Mouse (Mus musculus) midbrain, embryonic 13.5 days (tissue): ENCODE measurements around the gene Eif4a1. TPM values are rescaled to one million over a fixed set of nuclear protein-coding genes. Genes with fewer than 3 reads are reported as not detected.

Experiments
- ATAC-seq: fragments of 200-750 bp; cut with Nextera tagmentation; 2 replicates; pipeline ENCODE4 v1.8.0; 2017; ENCODE audit warnings: mild to moderate bottlenecking, moderate TSS enrichment, moderate library complexity
- H3K27ac ChIP-seq: fragments of 300-500 bp; sonication (generic); 2 replicates; pipeline ENCODE4 v1.5.1; 2015; ENCODE audit warnings: inconsistent platforms, mild to moderate bottlenecking, moderate library complexity
- H3K27me3 ChIP-seq: fragments of 300-500 bp; sonication (generic); 2 replicates; pipeline ENCODE4 v1.6.1; 2015; ENCODE audit warnings: mild to moderate bottlenecking, inconsistent platforms
- H3K36me3 ChIP-seq: fragments of 300-500 bp; sonication (generic); 2 replicates; pipeline ENCODE4 v1.6.1; 2015; ENCODE audit warnings: mild to moderate bottlenecking, inconsistent platforms
- H3K4me1 ChIP-seq: fragments of 300-500 bp; sonication (generic); replicated peaks from 2 replicates; pipeline ENCODE4 v1.6.1; 2015; ENCODE audit warnings: inconsistent platforms
- H3K4me2 ChIP-seq: fragments of 300-500 bp; sonication (generic); replicated peaks from 2 replicates; pipeline ENCODE4 v1.6.1; 2015; ENCODE audit warnings: moderate library complexity, mild to moderate bottlenecking, inconsistent platforms
- H3K4me3 ChIP-seq: fragments of 300-500 bp; sonication (generic); replicated peaks from 2 replicates; pipeline ENCODE4 v1.5.1; 2015; ENCODE audit warnings: mild to moderate bottlenecking, inconsistent platforms
- H3K9ac ChIP-seq: fragments of 300-500 bp; sonication (generic); replicated peaks from 2 replicates; pipeline ENCODE4 v1.6.1; 2015; ENCODE audit warnings: mild to moderate bottlenecking, inconsistent platforms
- H3K9me3 ChIP-seq: fragments of 300-500 bp; sonication (generic); 2 replicates; pipeline ENCODE4 v1.6.1; 2016; ENCODE audit warnings: mild to moderate bottlenecking, inconsistent platforms
- WGBS: fragments of 180-500 bp; shearing (Covaris S2); methylation state at CpG from one replicate; pipeline ENCODE4 v1.1.7; 2015; 5-methylcytosine and 5-hydroxymethylcytosine counted together
- polyA plus RNA-seq: library from polyadenylated mRNA; unstranded; fragments of >200 nt; fragmentation: Nextera tagmentation; extraction: Ambion mirVana; gene quantifications from 2 replicates; pipeline ENCODE4 v1.2.1, GENCODE M21; 2015

Eif4a1 gene
- polyA plus RNA-seq, 1 experiment from 2014 or later: 581 TPM

DNA sequence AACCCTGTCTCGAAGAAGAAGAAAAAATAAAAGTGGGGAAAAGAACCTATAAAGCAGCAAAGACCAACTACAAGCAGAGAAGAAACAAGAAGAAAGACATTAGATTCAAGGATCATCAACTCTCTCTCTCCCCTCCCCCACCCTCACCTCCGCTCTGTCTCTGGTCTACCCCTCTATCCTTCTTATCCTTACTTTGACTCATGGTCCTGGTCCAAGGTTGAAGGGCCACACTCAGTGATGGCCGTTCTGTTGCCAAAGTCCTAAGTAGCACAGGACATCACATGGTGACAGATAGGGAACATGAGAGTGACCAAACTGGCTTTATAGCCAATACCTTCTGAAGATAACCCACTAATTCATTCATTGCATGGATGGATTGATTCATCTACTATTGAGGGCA lies 25.2 kb upstream of the Eif4a1 start:
- 0 out of 2 replicates have a peak, but pooled peaks cover 8% of the 10 kb centered on the region for H3K27me3 ChIP-seq
- no peak overlapping the region for H3K4me3 ChIP-seq
- peaks cover 18% of the 10 kb centered on the region for H3K4me1 ChIP-seq
- no peaks in the 10 kb centered on the region for H3K36me3 ChIP-seq
- H3K9ac ChIP-seq: no peak overlapping the region
- no peak for ATAC-seq
- H3K9me3 ChIP-seq: no peaks in the 10 kb centered on the region
- no peak overlapping the region for H3K27ac ChIP-seq
- no peak overlapping the region for H3K4me2 ChIP-seq
- 90% methylated on average over 3 of the region's 3 CpGs for WGBS

DNA sequence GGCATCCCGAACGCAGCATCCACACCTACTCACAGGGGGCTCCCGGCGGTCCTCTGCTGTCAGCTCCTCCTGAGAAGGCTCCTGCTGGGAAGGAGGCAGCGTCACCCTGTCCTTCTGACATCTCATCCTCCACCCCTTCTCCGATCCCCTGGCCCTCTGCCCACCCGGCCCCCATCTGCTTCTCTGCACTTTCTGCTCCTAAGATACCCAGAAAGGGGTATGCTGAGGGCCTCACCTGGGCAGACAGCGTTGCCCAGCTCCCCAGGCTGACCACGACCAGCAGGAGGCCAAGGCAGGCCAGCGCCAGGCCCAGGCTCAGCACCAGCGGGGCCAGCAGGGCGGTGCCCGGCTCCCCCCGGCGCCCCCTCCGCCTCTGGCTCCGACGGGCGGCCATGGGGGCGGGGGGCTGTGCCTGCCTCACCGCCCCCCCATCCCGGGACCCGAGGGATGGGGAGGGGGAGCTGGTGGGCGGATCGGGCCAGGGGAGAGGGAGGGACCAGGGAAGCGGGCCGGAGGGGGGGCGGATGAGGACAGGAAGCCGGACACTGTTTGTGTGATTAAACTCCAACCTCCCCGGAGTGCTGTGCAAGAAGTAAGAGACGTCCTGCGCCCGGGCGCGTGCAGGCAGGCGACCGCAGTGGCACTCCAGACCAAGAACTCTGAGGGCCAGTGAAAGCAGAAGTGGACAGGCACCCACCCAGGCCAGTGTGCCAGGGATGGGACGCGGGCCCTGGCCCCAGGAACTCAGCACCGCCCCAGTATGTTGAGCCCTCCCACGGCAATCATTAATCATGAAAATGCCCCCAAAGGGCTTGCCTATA lies 23.3 kb upstream of the Eif4a1 start, which contains the start of the genes Tnfsf12 and Tnfsfm13:
Gene Tnfsf12, minus strand, starts transcription at position 489 of the 821 bp plus-strand sequence.
Gene Tnfsfm13, minus strand, starts transcription at position 738 of the 821 bp plus-strand sequence.
- no peaks in the 10 kb centered on the region for H3K36me3 ChIP-seq
- 0 out of 2 replicates have a peak, but pooled peaks have one; percentile 62 for ATAC-seq
- H3K27ac ChIP-seq: no peak within 1 kb of the TSS

DNA sequence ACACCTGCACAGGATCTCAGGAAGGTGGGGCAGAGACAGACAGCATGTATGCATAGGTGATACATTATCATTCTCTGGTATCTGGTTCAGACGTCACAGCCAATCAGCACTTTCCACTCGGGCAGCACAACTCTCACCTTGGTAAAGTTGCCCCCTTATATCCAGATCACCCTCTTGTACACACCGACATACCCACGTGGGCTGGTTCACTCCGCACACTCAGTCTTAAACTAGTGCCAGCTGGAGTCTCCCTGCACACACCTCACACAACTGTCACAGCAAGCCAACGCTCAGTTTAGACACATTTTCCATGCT lies 22.8 kb upstream of the Eif4a1 start:
- H3K9ac ChIP-seq: peak overlapping the region; percentile 80; the same call in 1 of the 2 replicates
- H3K4me2 ChIP-seq: peak overlapping the region; percentile 89
- no peaks in the 10 kb centered on the region for H3K9me3 ChIP-seq
- peaks cover 18% of the 10 kb centered on the region for H3K4me1 ChIP-seq
- H3K36me3 ChIP-seq: no peaks in the 10 kb centered on the region
- H3K4me3 ChIP-seq: peak overlapping the region; percentile 47
- H3K27me3 ChIP-seq: 0 out of 2 replicates have a peak, but pooled peaks cover 8% of the 10 kb centered on the region
- ATAC-seq: 0 out of 2 replicates have a peak, but pooled peaks have one; percentile 24
- WGBS: 38% methylated on average over 6 of the region's 6 CpGs
- no peak overlapping the region for H3K27ac ChIP-seq

More for the DNA sequence above, 23.3 kb upstream of the Eif4a1 start, which contains the start of the genes Tnfsf12 and Tnfsfm13:
- 2% methylated on average over 41 of the region's 41 CpGs for WGBS
- Histone ChIP-seq H3K4me3 (peak within 1 kb of the TSS; percentile 47), H3K9me3 (no peaks in the 10 kb centered on the region), H3K9ac (peak within 1 kb of the TSS; percentile 80), H3K4me1 (peaks cover 18% of the 10 kb centered on the region), H3K4me2 (peak within 1 kb of the TSS; percentile 89), H3K27me3 (0 out of 2 replicates have a peak, but pooled peaks cover 8% of the 10 kb centered on the region)

DNA sequence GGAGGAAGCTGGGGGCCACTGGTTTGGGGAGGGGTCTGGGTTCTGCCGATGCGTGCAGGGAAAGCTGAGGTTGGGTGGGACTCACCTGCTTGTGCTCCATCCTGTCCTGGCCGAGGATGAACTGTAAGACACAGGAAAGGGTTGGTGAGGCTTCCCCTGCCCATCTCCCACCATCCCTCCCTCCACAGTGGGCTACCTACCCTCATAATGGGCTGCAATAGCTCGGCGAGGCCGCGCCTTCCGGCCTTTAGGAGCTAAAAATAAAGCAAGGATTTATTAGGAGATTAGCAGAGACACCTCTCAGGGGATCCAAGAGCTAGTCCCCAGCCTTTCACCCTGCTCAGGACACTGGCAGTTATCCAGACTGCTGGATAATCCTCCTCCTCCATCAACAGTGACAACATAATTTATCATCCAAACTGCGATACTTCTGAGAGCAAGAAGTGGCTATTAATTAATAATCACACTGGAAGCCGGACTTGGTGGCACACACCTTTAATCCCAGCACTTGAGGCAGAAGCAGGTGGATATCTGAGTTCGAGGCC lies 21.3 kb upstream of the Eif4a1 start:
- H3K9me3 ChIP-seq: no peaks in the 10 kb centered on the region
- no peak overlapping the region for H3K27ac ChIP-seq
- no peak overlapping the region for H3K9ac ChIP-seq
- H3K27me3 ChIP-seq: 0 out of 2 replicates have a peak, but pooled peaks cover 8% of the 10 kb centered on the region
- H3K4me3 ChIP-seq: no peak overlapping the region
- no peak overlapping the region for H3K4me2 ChIP-seq
- no peak for ATAC-seq
- H3K36me3 ChIP-seq: no peaks in the 10 kb centered on the region
- H3K4me1 ChIP-seq: peaks cover 18% of the 10 kb centered on the region
- WGBS: 50% methylated on average over 11 of the region's 11 CpGs

DNA sequence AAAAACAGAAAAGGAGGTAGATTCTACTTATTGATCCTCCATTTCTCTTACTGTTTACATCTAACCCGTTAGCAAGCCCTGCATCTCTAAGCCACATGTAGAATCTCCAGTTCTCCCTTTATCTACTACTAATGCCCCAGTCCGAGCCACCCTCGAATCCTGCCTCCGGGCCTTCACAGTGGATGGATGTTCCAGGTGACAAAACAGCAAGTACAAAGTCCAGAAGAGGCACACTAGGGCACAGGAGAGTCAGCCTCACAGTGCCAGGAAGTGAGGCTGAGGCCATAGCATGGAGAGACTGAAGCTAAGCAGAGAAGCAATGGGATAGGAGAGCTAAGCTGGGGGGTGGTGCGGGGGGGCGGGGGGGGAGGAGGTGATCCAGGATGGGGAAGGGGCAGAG lies 20.6 kb upstream of the Eif4a1 start:
- H3K4me1 ChIP-seq: peaks cover 18% of the 10 kb centered on the region
- 78% methylated on average over 6 of the region's 6 CpGs for WGBS
- ATAC-seq: no peak

DNA sequence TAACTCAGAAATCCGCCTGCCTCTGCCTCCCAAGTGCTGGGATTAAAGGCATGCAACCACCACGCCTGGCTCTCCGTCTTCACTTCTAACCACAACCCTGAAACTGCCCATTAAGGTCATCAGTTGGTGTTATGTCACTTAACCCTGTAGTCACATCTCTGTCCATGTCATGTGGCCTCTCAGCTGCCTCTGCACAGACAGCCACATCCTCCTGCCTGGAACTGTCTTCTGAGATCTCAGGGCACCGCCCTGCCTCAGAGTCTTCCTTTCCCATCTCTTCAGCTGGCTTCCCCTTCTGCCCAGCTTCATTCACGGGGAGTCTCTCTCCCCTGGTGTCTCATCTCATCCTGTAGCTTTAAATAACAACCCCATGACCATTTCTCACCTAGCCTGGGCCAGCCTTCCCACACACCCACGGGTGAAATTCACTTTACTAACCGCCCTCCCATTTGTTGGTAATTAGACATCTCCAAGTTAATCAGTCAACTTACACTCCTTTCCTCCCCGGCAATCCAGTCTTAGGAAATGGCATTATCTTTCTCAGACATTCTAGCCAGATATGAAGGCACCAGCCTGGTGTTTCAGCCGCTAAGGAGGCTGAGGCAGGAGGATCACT lies 20.1 kb upstream of the Eif4a1 start:
- H3K4me2 ChIP-seq: no peak overlapping the region
- H3K36me3 ChIP-seq: no peaks in the 10 kb centered on the region
- H3K27ac ChIP-seq: no peak overlapping the region
- no peak overlapping the region for H3K9ac ChIP-seq
- 85% methylated on average over 9 of the region's 9 CpGs for whole genome bisulfite sequencing
- H3K27me3 ChIP-seq: 0 out of 2 replicates have a peak, but pooled peaks cover 9% of the 10 kb centered on the region
- no peak for ATAC-seq
- no peak overlapping the region for H3K4me3 ChIP-seq
- no peaks in the 10 kb centered on the region for H3K9me3 ChIP-seq
- peaks cover 18% of the 10 kb centered on the region for H3K4me1 ChIP-seq

More for the DNA sequence above, 20.6 kb upstream of the Eif4a1 start:
- Histone ChIP-seq H3K36me3 (no peaks in the 10 kb centered on the region), H3K27me3 (0 out of 2 replicates have a peak, but pooled peaks cover 8% of the 10 kb centered on the region), H3K4me2 (no peak overlapping the region), H3K27ac (no peak overlapping the region), H3K4me3 (no peak overlapping the region), H3K9ac (no peak overlapping the region), H3K9me3 (no peaks in the 10 kb centered on the region)

DNA sequence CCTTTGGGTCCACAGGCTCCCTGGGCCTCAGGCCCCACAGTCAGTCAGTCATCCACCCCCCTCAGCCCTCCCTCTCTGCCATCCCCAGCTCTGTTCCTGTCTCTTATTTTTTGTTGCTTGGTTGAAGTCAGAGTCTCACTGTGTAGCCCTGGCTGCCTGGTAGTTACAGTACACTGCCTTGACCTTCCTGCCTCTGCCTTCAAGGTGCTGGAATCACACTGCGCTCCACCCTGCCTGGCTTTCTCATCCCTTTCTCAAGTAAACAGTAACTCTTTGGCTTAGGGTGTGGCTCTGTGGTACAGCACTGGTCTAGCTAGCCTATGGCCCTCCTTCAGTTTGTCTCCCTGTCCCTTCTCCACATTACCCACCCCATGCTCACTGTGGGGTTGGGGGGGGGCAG lies 17.7 kb upstream of the Eif4a1 start:
- WGBS: 92% methylated on average over 1 of the region's 1 CpGs

DNA sequence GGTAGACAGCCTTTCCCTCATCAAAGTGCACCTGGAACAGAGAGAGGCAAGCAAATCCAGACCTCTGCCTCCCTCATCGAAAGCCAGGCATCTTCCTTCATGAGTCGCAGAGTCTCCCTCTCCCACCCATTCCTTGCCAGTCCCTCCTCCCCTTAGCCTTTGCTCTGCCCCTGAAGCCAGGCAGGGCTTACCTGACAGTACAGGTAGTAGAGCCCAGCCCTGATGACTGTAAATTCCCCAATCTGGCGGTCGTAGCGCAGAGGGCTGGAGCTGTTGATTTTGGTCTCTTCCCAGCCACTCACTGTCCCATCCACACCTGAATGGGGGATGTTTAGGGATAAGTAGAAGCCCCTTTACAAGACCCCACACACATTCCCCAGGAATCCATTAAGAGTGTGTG lies 14.8 kb upstream of the Eif4a1 start:
- Histone ChIP-seq H3K9me3 (no peaks in the 10 kb centered on the region), H3K4me1 (peaks cover 18% of the 10 kb centered on the region), H3K36me3 (no peaks in the 10 kb centered on the region), H3K4me2 (no peak overlapping the region), H3K9ac (peak overlapping the region; percentile 44; the same call in 1 of the 2 replicates), H3K27ac (no peak overlapping the region), H3K4me3 (no peak overlapping the region), H3K27me3 (peaks cover 13% of the 10 kb centered on the region; the same call in 1 of the 2 replicates)
- 56% methylated on average over 5 of the region's 5 CpGs for WGBS
- ATAC-seq: no peak

More for the DNA sequence above, 17.7 kb upstream of the Eif4a1 start:
- Histone ChIP-seq H3K27me3 (peaks cover 13% of the 10 kb centered on the region; the same call in 1 of the 2 replicates), H3K9ac (no peak overlapping the region; the same call in 1 of the 2 replicates), H3K9me3 (no peaks in the 10 kb centered on the region), H3K4me1 (peaks cover 11% of the 10 kb centered on the region; the same call in 1 of the 2 replicates), H3K4me3 (no peak overlapping the region), H3K36me3 (no peaks in the 10 kb centered on the region), H3K4me2 (no peak overlapping the region), H3K27ac (no peak overlapping the region)
- no peak for ATAC-seq

DNA sequence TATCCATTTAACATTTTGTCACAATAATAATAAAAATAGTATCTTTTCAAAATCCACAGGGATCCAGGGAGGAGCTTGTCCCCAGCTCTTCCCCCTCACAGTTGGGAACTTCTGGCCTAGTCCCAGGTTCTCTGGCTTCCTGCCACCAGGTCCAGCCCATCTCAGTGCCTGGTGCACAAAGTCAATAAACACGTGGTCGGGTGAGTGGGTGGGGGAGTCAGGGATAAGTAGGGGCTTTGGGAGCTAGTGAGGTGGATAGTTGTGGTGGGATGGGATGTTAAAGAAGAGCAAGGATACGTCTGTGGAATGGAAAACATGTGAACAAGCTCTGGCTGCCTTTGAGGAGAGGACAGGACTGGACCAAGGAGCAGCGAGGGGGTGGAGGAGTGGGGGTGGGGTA lies 14.2 kb upstream of the Eif4a1 start:
- peak overlapping the region; percentile 28; the same call in 1 of the 2 replicates for H3K9ac ChIP-seq
- peaks cover 13% of the 10 kb centered on the region; the same call in 1 of the 2 replicates for H3K27me3 ChIP-seq
- 14% methylated on average over 4 of the region's 4 CpGs for WGBS
- H3K4me2 ChIP-seq: no peak overlapping the region
- no peaks in the 10 kb centered on the region for H3K9me3 ChIP-seq
- H3K4me3 ChIP-seq: no peak overlapping the region
- ATAC-seq: no peak
- no peaks in the 10 kb centered on the region for H3K36me3 ChIP-seq
- H3K4me1 ChIP-seq: peaks cover 18% of the 10 kb centered on the region
- no peak overlapping the region for H3K27ac ChIP-seq

DNA sequence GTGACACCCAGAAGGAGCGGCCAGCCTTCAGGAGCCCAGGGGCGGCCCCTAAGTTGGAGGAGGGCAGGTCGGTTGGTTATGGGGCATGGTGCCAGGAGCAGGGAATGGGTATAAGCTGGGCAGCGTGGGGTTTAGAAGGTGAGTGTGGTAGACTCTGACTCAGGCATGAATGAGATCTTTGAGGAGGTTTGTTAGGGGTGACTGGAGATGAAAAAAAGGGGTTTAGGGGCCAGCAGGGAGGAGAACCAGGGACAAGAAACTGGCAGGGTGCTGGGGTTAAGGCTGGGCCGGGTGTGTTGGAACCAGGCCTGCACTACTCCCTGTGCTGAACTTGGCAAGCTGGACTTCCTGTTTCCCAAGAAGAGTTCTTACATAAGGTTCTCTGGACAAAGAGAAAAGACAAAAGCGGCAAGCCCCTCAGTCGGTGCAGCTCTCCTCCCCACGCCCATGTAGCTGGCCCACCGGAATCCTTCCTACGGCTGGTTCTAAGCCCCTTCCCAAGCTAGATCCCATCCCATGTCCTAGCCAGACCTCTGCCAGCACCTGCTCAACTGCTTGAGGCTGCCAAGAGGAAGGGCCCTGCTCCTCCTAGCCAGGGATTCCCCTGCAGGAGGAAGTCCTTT lies 13.4 kb upstream of the Eif4a1 start, which contains the start of gene Tnfsf13:
Gene Tnfsf13, minus strand, starts transcription at position 259 of the 623 bp plus-strand sequence.
- H3K27me3 ChIP-seq: peaks cover 13% of the 10 kb centered on the region; the same call in 1 of the 2 replicates
- peak within 1 kb of the TSS; percentile 28; the same call in 1 of the 2 replicates for H3K9ac ChIP-seq
- no peak within 1 kb of the TSS for H3K27ac ChIP-seq
- H3K4me1 ChIP-seq: peaks cover 24% of the 10 kb centered on the region
- H3K4me2 ChIP-seq: no peak within 1 kb of the TSS
- no peaks in the 10 kb centered on the region for H3K36me3 ChIP-seq
- no peaks in the 10 kb centered on the region for H3K9me3 ChIP-seq
- 55% methylated on average over 10 of the region's 10 CpGs for WGBS
- H3K4me3 ChIP-seq: no peak within 1 kb of the TSS
- ATAC-seq: no peak

DNA sequence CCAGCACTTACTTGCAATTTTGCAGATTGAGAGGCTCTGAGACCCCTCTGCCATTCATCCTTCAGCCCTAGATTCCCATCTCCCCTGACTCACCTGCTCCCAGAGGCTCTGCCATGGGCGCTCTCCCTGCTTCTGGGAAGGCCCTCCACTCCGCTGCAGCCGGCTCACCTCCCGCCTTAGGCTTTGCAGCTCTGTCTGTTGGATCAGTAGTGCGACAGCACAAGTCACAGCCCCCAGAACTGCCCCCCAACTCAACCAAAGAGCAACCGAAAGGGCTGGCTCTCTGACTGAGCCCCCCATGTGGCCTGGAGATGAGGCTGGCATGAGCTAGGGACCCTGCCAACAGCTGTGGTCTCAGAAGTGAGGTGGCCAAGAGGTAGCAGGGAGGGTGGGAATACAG lies 12.7 kb upstream of the Eif4a1 start:
- no peak overlapping the region for H3K4me3 ChIP-seq
- WGBS: 80% methylated on average over 6 of the region's 6 CpGs
- H3K4me1 ChIP-seq: peaks cover 31% of the 10 kb centered on the region
- H3K9ac ChIP-seq: no peak overlapping the region; the same call in 1 of the 2 replicates
- H3K27ac ChIP-seq: no peak overlapping the region
- H3K9me3 ChIP-seq: no peaks in the 10 kb centered on the region
- H3K36me3 ChIP-seq: peaks cover 5% of the 10 kb centered on the region
- no peak overlapping the region for H3K4me2 ChIP-seq
- H3K27me3 ChIP-seq: peaks cover 13% of the 10 kb centered on the region; the same call in 1 of the 2 replicates
- no peak for ATAC-seq
